Mouse (Mus musculus) natural killer cell, adult 2 months (primary cell): ENCODE results near the gene Gm13941.

Experiments
- DNase-seq, 2 experiments: peaks; one replicate each; pipeline ENCODE4 v3.0.0; 2022; ENCODE audit warnings: low spot score in 2 of 2

Gm13941 gene

GRCm38 (mm10) chr2:111105882-111106281 is at the start of gene Gm13941:
Gene Gm13941 (minus strand): TSS chr2:111105982.
- no peak for DNase-seq

DNA sequence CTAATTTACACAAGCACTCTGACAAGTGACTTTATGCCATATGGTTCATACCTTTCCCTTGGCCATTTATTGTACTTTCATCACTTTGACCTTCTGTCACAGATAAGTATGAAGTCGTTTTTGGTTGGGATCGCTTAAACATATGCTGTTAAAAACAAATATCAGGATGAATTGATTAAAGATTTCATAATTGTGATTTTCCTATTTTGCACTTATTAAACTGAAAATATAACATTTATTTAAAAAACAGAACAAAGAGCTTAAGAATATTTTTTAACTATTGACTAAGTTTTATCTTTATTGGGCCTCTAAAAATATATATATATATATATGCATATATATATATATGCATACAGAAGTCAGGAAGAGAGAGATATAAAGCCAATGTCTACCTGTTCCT is 47.1 kb upstream of the Gm13941 start, which contains the start of gene Gm15130:
Gm15130 (minus strand) TSS at position 101 of the 400 bp plus-strand sequence.
- no peak for DNase-seq

DNA sequence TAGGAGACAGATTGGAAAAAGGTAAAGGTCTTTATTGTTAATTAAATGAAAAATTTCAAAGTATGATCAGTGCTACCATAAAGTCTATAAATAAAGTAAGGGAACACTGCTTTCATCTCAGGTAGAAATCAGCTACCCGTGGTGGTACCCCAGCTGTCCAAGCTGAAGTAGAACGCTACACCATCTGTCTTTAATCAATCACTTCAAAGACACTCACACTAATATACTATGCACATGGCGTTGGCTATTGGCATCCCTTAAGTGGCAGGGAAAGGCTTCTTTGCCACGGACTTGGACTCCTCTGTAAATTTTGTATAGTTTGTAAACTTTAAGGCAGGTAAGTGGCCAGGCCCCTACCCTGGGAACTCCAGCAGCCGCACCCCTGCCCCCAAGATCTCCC is 30.0 kb upstream of the Gm13941 start:
- DNase-seq, result no peak

GRCm38 (mm10) chr2:111058586-111059261 is 47.1 kb downstream of the Gm13941 start:
- DNase-seq, result no peak
